Mouse (Mus musculus): ENCODE measurements around the gene Dbi.

Gene Dbi

GRCm38 (mm10) chr1:120120969-120121811, at the start of gene Dbi, which contains the start of gene 3110009E18Rik:
Gene Dbi (minus strand): TSS chr1:120121078.
Gene 3110009E18Rik (plus strand): TSS chr1:120121187.
- peak; percentile 98 for DNase-seq (ENCODE audit: low read depth)

DNA sequence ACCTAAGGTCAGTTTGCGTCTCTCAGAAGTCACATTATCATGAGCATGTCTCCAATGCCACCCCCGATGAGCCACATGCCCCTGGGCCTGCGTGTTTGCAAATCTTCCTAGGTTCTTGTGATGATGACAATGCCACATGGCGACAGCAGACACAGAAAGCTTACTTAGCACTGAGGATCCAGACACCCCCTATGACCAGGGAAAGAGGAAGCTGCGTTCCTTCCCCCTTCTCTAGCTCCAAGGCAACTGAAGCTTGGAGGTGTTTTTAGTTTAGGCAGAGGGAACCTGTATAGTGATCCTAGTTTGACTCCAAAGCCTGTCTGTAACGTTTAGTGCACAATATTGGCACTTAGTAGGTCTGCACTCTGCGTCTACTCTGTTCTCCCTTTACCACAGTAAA, 49.4 kb upstream of the Dbi start:
- no peak for DNase-seq (ENCODE audit: low read depth)

DNA sequence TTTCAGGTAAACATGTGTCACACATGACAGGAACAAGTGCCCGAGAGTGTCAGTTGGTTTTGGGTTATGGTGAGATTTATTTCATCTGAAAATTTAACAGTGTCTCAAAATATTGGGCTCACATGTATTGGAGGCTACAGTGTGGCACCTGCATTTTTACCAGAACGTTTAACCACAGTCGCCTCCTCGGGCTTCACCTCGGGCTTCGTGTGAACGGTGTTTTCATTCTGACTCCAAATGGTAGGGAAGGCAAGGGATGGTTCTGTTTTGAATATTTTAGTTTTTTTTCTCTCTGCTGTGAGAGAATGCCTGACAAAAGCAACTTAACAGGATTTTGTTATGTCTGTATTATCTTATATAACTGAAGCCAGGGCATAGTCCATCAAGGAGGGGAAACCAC, 47.8 kb upstream of the Dbi start:
- DNase-seq (ENCODE audit: low read depth) = no peak

GRCm38 (mm10) chr1:120168016-120168415, 47.1 kb upstream of the Dbi start:
- no peak for DNase-seq (ENCODE audit: low read depth)

DNA sequence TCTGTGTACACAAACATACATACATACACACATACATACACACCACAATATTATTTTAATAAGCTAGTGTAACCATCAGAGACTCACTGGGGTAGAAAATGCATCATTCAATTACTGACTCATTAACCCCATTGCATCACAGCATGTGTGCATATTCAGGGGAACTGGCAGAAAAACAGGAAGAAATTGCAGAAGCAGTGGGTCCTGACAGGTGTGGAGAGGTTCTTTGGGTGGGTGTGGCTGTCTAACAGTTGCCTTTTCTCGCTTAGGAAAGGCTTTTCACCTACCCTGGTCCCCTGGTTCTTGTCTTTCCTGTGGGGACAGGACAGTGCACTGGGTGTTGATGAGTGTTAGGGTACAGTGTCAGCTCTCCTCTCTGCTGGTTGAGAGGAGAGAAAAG, 41.7 kb upstream of the Dbi start:
- DNase-seq (ENCODE audit: low read depth) = no peak

DNA sequence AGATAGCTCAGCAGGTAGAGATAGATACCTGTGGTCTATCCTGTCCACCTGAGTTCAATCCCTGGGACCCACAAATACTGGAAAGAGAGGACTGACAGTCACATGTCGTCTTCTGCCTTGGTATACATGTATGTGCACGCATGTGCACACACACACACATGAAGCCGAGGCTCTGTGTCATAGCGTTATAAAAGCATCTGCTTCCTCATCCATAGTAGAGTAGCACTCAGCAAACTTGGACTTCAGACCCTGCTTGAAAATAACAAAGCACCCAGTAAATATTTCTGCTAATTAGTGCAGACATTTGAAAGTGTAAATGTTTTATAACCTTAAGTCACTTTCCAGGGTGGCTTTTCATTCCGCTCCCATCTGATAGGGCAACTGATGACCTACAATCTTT, 40.6 kb upstream of the Dbi start:
- no peak for DNase-seq (ENCODE audit: low read depth)

GRCm38 (mm10) chr1:120158474-120159127, 37.7 kb upstream of the Dbi start:
- DNase-seq (ENCODE audit: low read depth) = no peak

DNA sequence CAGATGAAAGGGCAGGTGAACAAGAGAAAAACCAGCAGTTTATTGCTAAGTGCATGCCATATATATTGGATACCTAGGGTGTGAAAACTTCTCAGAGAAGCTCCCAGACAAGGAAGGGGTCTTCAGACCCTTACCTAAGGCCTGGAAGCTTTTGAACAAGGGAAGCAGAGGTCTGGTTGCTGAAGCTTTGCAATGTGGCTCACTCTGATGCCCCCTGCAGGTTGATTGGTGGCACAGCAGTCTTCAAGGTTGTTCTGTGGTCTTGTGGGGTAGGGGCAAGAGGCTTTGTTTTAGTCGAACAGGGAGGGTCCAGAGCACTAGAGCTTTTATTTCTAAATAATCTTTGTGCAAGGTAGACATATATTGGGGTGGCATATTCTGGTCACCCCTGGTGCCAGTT, 34.4 kb upstream of the Dbi start:
- DNase-seq (ENCODE audit: low read depth) = peak; percentile 58

DNA sequence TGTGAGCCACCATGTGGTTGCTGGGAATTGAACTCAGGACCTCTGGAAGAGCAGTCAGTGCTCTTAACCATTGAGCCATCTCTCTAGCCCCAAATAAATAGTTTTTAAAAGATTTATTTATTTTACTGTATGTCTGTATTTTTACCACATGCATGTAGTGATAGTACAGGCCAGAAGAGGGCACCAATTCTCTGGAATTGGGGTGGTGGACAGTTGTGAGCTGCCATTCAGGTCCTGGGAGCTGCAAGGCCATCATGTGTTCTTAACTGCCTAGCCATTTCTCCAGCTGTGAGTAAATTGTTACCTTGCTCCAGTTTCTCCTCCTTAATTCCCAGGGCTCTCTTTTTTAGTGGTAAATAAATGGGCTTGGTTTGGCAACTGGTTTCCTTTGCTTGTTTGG, 33.4 kb upstream of the Dbi start:
- DNase-seq (ENCODE audit: low read depth) = peak; percentile 42

- peak; percentile 18 for DNase-seq (ENCODE audit: low read depth)
These were observed 26.1 kb upstream of the Dbi start for GRCm38 (mm10) chr1:120146994-120147393.

DNA sequence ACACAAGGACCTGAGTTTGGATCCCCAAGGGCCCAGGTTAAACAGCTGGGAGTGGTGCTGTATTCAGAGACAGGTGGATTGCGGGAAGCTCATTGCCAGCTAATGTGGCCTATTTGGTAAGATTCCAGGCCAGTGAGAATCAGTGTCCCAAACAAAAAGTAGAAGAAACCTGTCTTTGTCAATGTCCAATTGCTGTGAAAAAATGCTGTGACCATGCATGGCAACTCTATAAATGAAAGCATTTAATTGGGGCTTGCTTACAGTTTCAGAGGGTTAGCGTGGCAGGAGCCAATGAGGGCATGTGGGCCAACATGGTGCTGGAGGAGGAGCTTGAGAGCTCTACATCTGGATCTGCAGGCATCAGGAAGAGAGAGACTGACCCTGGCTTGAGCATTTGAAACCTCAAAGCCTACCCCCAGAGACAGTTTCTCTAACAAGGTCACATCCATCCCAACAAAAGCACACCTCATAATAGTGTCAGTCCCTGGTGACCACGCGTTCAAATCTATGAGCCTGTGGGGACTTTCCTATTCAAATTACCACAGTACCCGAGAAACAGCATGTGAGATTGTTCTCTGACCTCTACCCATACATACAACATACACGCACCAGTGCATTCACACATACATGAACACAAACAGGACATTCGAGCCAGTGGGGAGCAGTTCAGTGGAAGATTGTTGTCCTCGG, 24.8 kb upstream of the Dbi start:
- DNase-seq (ENCODE audit: low read depth) = no peak

GRCm38 (mm10) chr1:120142551-120142950, 21.7 kb upstream of the Dbi start:
- DNase-seq (ENCODE audit: low read depth) = no peak

DNA sequence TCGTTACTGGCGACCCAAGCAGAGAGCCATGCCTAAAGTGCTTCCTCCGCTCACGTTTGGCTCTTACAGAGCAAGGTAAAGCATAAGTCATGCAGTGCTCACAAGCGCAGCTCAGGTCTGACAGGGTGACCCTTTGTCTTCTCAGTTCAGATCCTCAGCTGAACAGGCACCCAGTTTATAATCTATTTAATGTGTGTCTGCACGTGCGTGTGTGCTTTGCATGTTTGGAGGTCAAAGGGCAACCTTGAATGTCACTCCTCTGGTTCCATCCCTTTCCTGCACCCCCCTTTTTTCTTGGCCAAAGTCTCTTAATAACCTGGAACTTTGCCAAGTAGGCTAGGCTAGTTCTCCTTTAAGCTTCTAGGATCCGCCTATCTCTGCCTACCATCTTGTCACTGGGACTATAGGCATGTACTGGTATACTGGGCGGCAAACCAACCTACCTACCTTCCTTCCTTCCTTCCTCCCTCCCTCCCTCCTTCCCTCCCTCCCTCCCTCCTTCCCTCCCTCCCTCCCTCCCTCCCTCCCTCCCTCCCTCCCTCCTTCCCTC, 19.3 kb upstream of the Dbi start:
- DNase-seq (ENCODE audit: low read depth) = no peak

- no peak for DNase-seq (ENCODE audit: low read depth)
These were observed 18.2 kb upstream of the Dbi start for GRCm38 (mm10) chr1:120138923-120139540.

- no peak for DNase-seq (ENCODE audit: low read depth)
These were observed 15.3 kb upstream of the Dbi start for GRCm38 (mm10) chr1:120135934-120136786.

- no peak for DNase-seq (ENCODE audit: low read depth)
These were observed 11.5 kb upstream of the Dbi start for GRCm38 (mm10) chr1:120132376-120132775.

GRCm38 (mm10) chr1:120126318-120126717, 5.4 kb upstream of the Dbi start:
- DNase-seq (ENCODE audit: low read depth) = no peak

DNA sequence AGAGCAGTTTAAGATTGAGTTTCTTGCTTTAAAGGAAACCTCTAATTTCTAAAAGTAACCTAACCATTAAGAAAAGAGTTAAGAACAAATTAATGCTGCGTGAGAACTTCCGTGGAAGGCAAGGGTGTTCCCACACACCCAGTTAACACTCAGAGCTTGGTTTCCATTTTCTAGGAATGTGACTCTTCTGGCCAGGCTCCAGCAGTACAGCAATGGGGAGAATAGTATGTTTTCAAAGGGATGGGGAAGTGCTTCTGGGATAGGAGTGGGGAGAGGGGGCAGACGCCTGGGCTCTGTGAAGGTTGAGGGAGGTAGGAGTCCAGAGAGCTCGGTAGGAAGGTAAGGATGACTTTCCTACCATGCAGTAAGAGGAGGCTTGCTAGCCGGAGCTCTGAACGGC, 4.6 kb upstream of the Dbi start:
- no peak for DNase-seq (ENCODE audit: low read depth)

GRCm38 (mm10) chr1:120124839-120125238, 4.0 kb upstream of the Dbi start:
- DNase-seq (ENCODE audit: low read depth) = no peak

DNA sequence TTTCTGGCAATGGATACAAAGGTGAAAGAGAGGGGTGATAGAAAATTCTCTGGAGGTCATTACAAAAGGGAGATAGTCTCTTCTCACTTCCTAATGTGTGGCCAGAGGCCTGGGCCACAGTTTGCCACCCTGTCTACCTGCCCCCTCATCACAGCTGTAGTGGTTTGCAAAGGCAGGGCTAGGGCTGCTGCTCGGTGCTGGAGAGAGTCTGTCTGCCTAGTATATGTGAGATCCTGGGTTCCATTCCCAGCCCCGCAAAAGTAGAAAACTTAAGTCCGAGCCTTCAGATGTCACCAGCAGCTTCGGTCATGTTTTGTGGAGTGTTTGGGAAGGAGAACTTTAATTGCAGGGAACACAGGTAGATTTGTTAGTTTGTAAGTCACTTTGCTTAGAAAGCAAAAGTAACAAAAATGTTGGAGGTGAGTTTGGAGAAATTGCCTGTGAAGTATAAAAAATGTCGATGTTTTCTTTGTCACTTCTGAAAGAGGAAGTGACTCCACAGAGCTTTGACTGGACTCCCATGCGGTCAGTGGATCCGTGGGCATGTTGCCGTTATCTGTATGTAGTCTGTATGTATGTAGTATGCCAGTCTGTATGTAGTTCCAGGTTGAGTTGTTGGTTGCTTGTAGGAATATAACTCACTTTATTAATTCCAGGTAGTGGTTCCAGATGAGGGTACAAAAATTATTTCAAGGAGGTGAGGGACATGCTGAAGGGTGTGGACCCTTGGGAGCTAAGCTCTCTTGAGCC, 1.9 kb upstream of the Dbi start:
- DNase-seq (ENCODE audit: low read depth) = no peak

All from induced T-regulatory cell, adult 2 months (primary cell).